Mouse (Mus musculus): Measurements from ENCODE around the gene Tgfb1i1.

- TF ChIP-seq CTCF (conservative IDR thresholded peaks at IDR 0.05; ENCODE audit: low read length) (no peak), POU5F1 (IDR thresholded peaks at IDR 0.05; ENCODE audit: borderline replicate concordance, low read length) (no peak), NANOG (IDR thresholded peaks at IDR 0.05; ENCODE audit: borderline replicate concordance, low read length) (no peak)
These were observed 36.1 kb downstream of the Tgfb1i1 start for GRCm38 (mm10) chr7:128282532-128283244.

All from E14TG2a.4 (cell line).